Mouse (Mus musculus) heart, postnatal 10 days (tissue): Measurements from ENCODE around the gene Gsta4. TPM values are rescaled to one million over a fixed set of nuclear protein-coding genes. Genes with fewer than 3 reads are reported as not detected.

Experiments used
- DNase-seq, 2 experiments: peaks; one replicate each; pipeline ENCODE4 v3.0.0; 2021
- intact Hi-C: fragments of 180-260 bp; cut with DNase I; formaldehyde crosslinking; loops from one replicate; pipeline ENCODE4 v1.15.1; 2025
- total RNA-seq, 2 experiments: library from RNA; stranded (reverse); gene quantifications; 2 replicates each; pipeline ENCODE4 v1.2.3; 2021

The Gsta4 gene
- total RNA-seq, 2 experiments from 2014 or later, result 57.3 to 60.8 TPM

- peak in 1 of 2 experiments; percentile 29 for DNase-seq
- intact Hi-C loops, result loop anchor here (2.0 kb wide), 1 partner anchor 16 kb away; no protein-coding TSS in a partner anchor
Measured at GRCm38 (mm10) chr9:78176831-78177230, 5.7 kb upstream of the Gsta4 start.

GRCm38 (mm10) chr9:78178197-78178596 is 4.4 kb upstream of the Gsta4 start:
- intact Hi-C loops, result no loop called here
- no peak for DNase-seq

- intact Hi-C loops, result no loop called here
- DNase-seq, result no peak
Measured at GRCm38 (mm10) chr9:78179071-78179470, 3.5 kb upstream of the Gsta4 start.

GRCm38 (mm10) chr9:78185686-78186085 is 3.1 kb downstream of the Gsta4 start:
- DNase-seq, result no peak
- intact Hi-C loops, result no loop called here

- intact Hi-C loops, result no loop called here
- DNase-seq, result no peak
Measured at GRCm38 (mm10) chr9:78188910-78189309, 6.3 kb downstream of the Gsta4 start.

- intact Hi-C loops, result no loop called here
Measured at GRCm38 (mm10) chr9:78190651-78191634, 8.4 kb downstream of the Gsta4 start.

GRCm38 (mm10) chr9:78191736-78192135 is 9.2 kb downstream of the Gsta4 start:
- intact Hi-C loops, result loop anchor here (2.0 kb wide), 1 partner anchor 15 kb away; no protein-coding TSS in a partner anchor
- DNase-seq, result peak; percentile 63 to 78

More at GRCm38 (mm10) chr9:78190651-78191634, 8.4 kb downstream of the Gsta4 start:
- no peak for DNase-seq

GRCm38 (mm10) chr9:78193902-78194597 is 11.5 kb downstream of the Gsta4 start:
- intact Hi-C loops, result loop anchor here (1.0 to 2.0 kb wide), 2 partner anchors 17 to 81 kb away; no protein-coding TSS in a partner anchor

GRCm38 (mm10) chr9:78195034-78195433 is 12.5 kb downstream of the Gsta4 start:
- DNase-seq, result no peak
- intact Hi-C loops, result no loop called here

More at GRCm38 (mm10) chr9:78193902-78194597, 11.5 kb downstream of the Gsta4 start:
- peak; percentile 60 to 72 for DNase-seq

GRCm38 (mm10) chr9:78197801-78198200 is 15.2 kb downstream of the Gsta4 start:
- intact Hi-C loops, result no loop called here
- DNase-seq, result no peak

- intact Hi-C loops, result no loop called here
- DNase-seq, result no peak
Measured at GRCm38 (mm10) chr9:78204194-78204593, 21.6 kb downstream of the Gsta4 start.

- intact Hi-C loops, result no loop called here
- no peak for DNase-seq
Measured at GRCm38 (mm10) chr9:78208956-78209355, 26.4 kb downstream of the Gsta4 start.

GRCm38 (mm10) chr9:78210079-78210478 is 27.5 kb downstream of the Gsta4 start:
- intact Hi-C loops, result no loop called here
- no peak for DNase-seq

GRCm38 (mm10) chr9:78210821-78211220 is 28.2 kb downstream of the Gsta4 start:
- intact Hi-C loops, result no loop called here

GRCm38 (mm10) chr9:78211521-78211920 is 28.9 kb downstream of the Gsta4 start:
- DNase-seq, result no peak

More at GRCm38 (mm10) chr9:78210821-78211220, 28.2 kb downstream of the Gsta4 start:
- DNase-seq, result no peak

GRCm38 (mm10) chr9:78212341-78213049 is 29.9 kb downstream of the Gsta4 start:
- peak; percentile 52 to 60 for DNase-seq
- intact Hi-C loops, result no loop called here

More at GRCm38 (mm10) chr9:78211521-78211920, 28.9 kb downstream of the Gsta4 start:
- intact Hi-C loops, result no loop called here

- intact Hi-C loops, result no loop called here
- no peak for DNase-seq
Measured at GRCm38 (mm10) chr9:78217074-78217473, 34.5 kb downstream of the Gsta4 start.

GRCm38 (mm10) chr9:78222616-78223015 is 40.0 kb downstream of the Gsta4 start:
- DNase-seq, result no peak
- intact Hi-C loops, result no loop called here

GRCm38 (mm10) chr9:78223221-78223902 is 40.8 kb downstream of the Gsta4 start:
- DNase-seq, result no peak
- intact Hi-C loops, result no loop called here

- intact Hi-C loops, result no loop called here
- no peak for DNase-seq
Measured at GRCm38 (mm10) chr9:78224418-78224817, 41.8 kb downstream of the Gsta4 start.
